Comparison of ENCODE assay signal across 10 mouse cellular contexts in the genomic region with DNA sequence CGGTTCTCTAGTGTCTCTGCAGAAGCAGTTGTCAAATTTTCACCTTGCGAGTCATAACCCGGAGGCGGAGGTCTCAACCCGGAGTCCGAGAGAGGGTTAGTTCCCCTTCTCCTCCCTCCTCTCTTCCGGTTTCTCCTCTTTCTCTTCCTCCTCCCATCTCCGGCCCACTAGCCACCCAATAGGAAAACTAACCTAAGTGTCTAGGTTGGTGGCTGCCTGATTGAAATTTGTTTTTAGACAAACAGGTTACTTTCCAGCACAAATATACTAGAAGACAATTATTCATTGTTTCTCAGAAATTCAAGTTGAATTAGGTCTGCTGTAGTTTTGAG. TPM values are rescaled to one million over a fixed set of nuclear protein-coding genes. Genes with fewer than 3 reads are reported as not detected.
DNase-seq lines count a peak whose midpoint lies in the region; ATAC-seq and TF ChIP-seq lines count a peak whose summit lies in the region.
"Had no signal": no experiment of that assay in that cellular context is flagged by ENCODE, and none has a peak within 500 bp of the region (broad histone marks: within the 10 kb centered on the region; RNA-seq: fewer than 3 reads in every experiment).

No protein-coding gene starts in this region.

- ATAC-seq in heart, embryonic 16.5 days (replicated peaks; ENCODE audit: extremely low read depth, insufficient read depth, low FRiP score), result no peak
- ATAC-seq in hindbrain, embryonic 14.5 days (ENCODE audit: low FRiP score), result no peak; the same call in 1 of the 2 replicates
- no peak; the same call in 1 of the 2 replicates for ATAC-seq in midbrain, embryonic 12.5 days (ENCODE audit: low FRiP score, low read depth)

- no peak for TF ChIP-seq EP300 in heart, adult 2 months (IDR thresholded peaks at IDR 0.05; ENCODE audit: insufficient read depth, low read depth, low read length)

- H3K9ac ChIP-seq in heart, embryonic 16.5 days (ENCODE audit: low read length), result no peak overlapping the region
- no peak overlapping the region for H3K9ac ChIP-seq in heart, adult 2 months (ENCODE audit: low read depth, low read length)
- H3K9ac ChIP-seq in hindbrain, embryonic 14.5 days, result peak overlapping the region; percentile 49
- peak overlapping the region; percentile 43; the same call in 1 of the 2 replicates for H3K9ac ChIP-seq in midbrain, embryonic 12.5 days (replicated peaks)

- H3K79me2 ChIP-seq in heart, adult 2 months (replicated peaks; ENCODE audit: control insufficient read depth, insufficient read depth, low read length), result no peaks in the 10 kb centered on the region

- no peak for TF ChIP-seq POLR2A in heart, adult 2 months (IDR thresholded peaks at IDR 0.05; ENCODE audit: insufficient read depth, low read depth, low read length)

- H3K36me3 ChIP-seq in heart, embryonic 16.5 days (ENCODE audit: control insufficient read depth, insufficient read depth), result no peaks in the 10 kb centered on the region
- H3K36me3 ChIP-seq in heart, adult 2 months (ENCODE audit: control insufficient read depth, insufficient read depth, low read length), result no peaks in the 10 kb centered on the region
- H3K36me3 ChIP-seq in embryonic facial prominence, embryonic 10.5 days (replicated peaks), result no peaks in the 10 kb centered on the region
- H3K36me3 ChIP-seq in hindbrain, embryonic 14.5 days (replicated peaks; ENCODE audit: control insufficient read depth, insufficient read depth), result no peaks in the 10 kb centered on the region
- no peaks in the 10 kb centered on the region for H3K36me3 ChIP-seq in midbrain, embryonic 12.5 days

- H3K4me1 ChIP-seq in heart, embryonic 16.5 days (ENCODE audit: control insufficient read depth, insufficient read depth, low read length), result no peaks in the 10 kb centered on the region
- no peaks in the 10 kb centered on the region for H3K4me1 ChIP-seq in heart, adult 2 months (ENCODE audit: control insufficient read depth, insufficient read depth, low read length)
- H3K4me1 ChIP-seq in embryonic facial prominence, embryonic 10.5 days, result peaks cover 11% of the 10 kb centered on the region
- H3K4me1 ChIP-seq in hindbrain, embryonic 14.5 days (replicated peaks; ENCODE audit: control insufficient read depth, insufficient read depth, low read length), result peaks cover 6% of the 10 kb centered on the region; the same call in 1 of the 2 replicates
- H3K4me1 ChIP-seq in midbrain, embryonic 12.5 days, result peaks cover 6% of the 10 kb centered on the region

- 2% methylated on average over 8 of the region's 8 CpGs for WGBS in heart, embryonic 16.5 days
- 5% methylated on average over 8 of the region's 8 CpGs for WGBS in heart, adult 2 months
- WGBS in embryonic facial prominence, embryonic 10.5 days, result 2% methylated on average over 8 of the region's 8 CpGs
- WGBS in hindbrain, embryonic 14.5 days, result 1% methylated on average over 8 of the region's 8 CpGs
- 1% methylated on average over 8 of the region's 8 CpGs for WGBS in midbrain, embryonic 12.5 days

- no peak for DNase-seq in heart, adult 2 months
- DNase-seq in embryonic facial prominence, embryonic 10.5 days (ENCODE audit: low spot score), result no peak
- no peak for DNase-seq in hindbrain, embryonic 14.5 days (ENCODE audit: low spot score)
- DNase-seq in adrenal gland, adult 2 months, result no peak
- DNase-seq in left cerebral cortex, adult 11 months (ENCODE audit: low spot score), result no peak
- no peak for DNase-seq in frontal cortex, adult 2 months (ENCODE audit: extremely low spot score in 1 of 2, low spot score in 1 of 2)

- intact Hi-C loops in heart, adult 2 months (cut with DNase I), result no loop called here

- no peaks in the 10 kb centered on the region for H3K27me3 ChIP-seq in heart, embryonic 16.5 days (ENCODE audit: control insufficient read depth, insufficient read depth, low read length)
- no peaks in the 10 kb centered on the region; the same call in 1 of the 2 replicates for H3K27me3 ChIP-seq in heart, adult 2 months (ENCODE audit: control insufficient read depth, insufficient read depth, low read length)
- peaks cover 6% of the 10 kb centered on the region for H3K27me3 ChIP-seq in embryonic facial prominence, embryonic 10.5 days (replicated peaks; ENCODE audit: low read depth, poor library complexity, severe bottlenecking)
- no peaks in the 10 kb centered on the region for H3K27me3 ChIP-seq in hindbrain, embryonic 14.5 days (ENCODE audit: control insufficient read depth, insufficient read depth, low read length)
- no peaks in the 10 kb centered on the region for H3K27me3 ChIP-seq in midbrain, embryonic 12.5 days

- no peak for TF ChIP-seq CTCF in heart, adult 2 months (IDR thresholded peaks at IDR 0.05)

- H3K4me2 ChIP-seq in heart, embryonic 16.5 days (ENCODE audit: low read depth, low read length), result peak overlapping the region; percentile 62
- peak overlapping the region; percentile 62 for H3K4me2 ChIP-seq in hindbrain, embryonic 14.5 days (replicated peaks)
- peak overlapping the region; percentile 79 for H3K4me2 ChIP-seq in midbrain, embryonic 12.5 days (replicated peaks)

- H3K4me3 ChIP-seq in heart, embryonic 16.5 days (ENCODE audit: low read length), result peak overlapping the region; percentile 55
- no peak overlapping the region for H3K4me3 ChIP-seq in heart, adult 2 months
- H3K4me3 ChIP-seq in embryonic facial prominence, embryonic 10.5 days, result peak overlapping the region; percentile 57
- peak overlapping the region; percentile 43 for H3K4me3 ChIP-seq in hindbrain, embryonic 14.5 days (replicated peaks; ENCODE audit: low read length)
- peak overlapping the region; percentile 45 for H3K4me3 ChIP-seq in midbrain, embryonic 12.5 days

- H3K27ac ChIP-seq in heart, embryonic 16.5 days (ENCODE audit: low read length), result no peak overlapping the region
- no peak overlapping the region for H3K27ac ChIP-seq in heart, adult 2 months
- no peak overlapping the region for H3K27ac ChIP-seq in embryonic facial prominence, embryonic 10.5 days (replicated peaks)
- H3K27ac ChIP-seq in hindbrain, embryonic 14.5 days, result no peak overlapping the region
- no peak overlapping the region for H3K27ac ChIP-seq in midbrain, embryonic 12.5 days (replicated peaks)

- H3K9me3 ChIP-seq in heart, embryonic 16.5 days (replicated peaks; ENCODE audit: control insufficient read depth, low read length), result no peaks in the 10 kb centered on the region
- no peaks in the 10 kb centered on the region for H3K9me3 ChIP-seq in embryonic facial prominence, embryonic 10.5 days
- no peaks in the 10 kb centered on the region for H3K9me3 ChIP-seq in hindbrain, embryonic 14.5 days (ENCODE audit: control insufficient read depth, low read length)
- no peaks in the 10 kb centered on the region for H3K9me3 ChIP-seq in midbrain, embryonic 12.5 days

RNA-seq across cellular contexts. Expression of a gene that starts 0.2 kb away (rescaled TPM):
- not detected in 2 replicates for polyA plus RNA-seq in heart, embryonic 16.5 days (2015; fragmentation: Nextera tagmentation; extraction: Ambion mirVana)
- not detected for total RNA-seq in heart, adult 2 months (2021)
- polyA plus RNA-seq in heart, adult 2 months (2012; rRNA removed), result not detected in 2 replicates
- not detected in 2 replicates for polyA plus RNA-seq in embryonic facial prominence, embryonic 10.5 days (2016; fragmentation: Nextera tagmentation; extraction: Ambion mirVana)
- polyA plus RNA-seq in hindbrain, embryonic 14.5 days (2014; fragmentation: Nextera tagmentation; extraction: Ambion mirVana), result not detected in 2 replicates
- polyA plus RNA-seq in midbrain, embryonic 12.5 days (2016; fragmentation: Nextera tagmentation; extraction: Ambion mirVana), result not detected in 2 replicates
- not detected for total RNA-seq in adrenal gland, adult 2 months (2021)
- polyA plus RNA-seq in adrenal gland, adult 2 months (2012; rRNA removed), result not detected in 2 replicates
- polyA plus RNA-seq in frontal cortex, adult 2 months (2012; rRNA removed), result not detected in 2 replicates
- total RNA-seq: left cerebral cortex, postnatal 10 days; MEL had no signal

RNA-seq across cellular contexts. Expression of a gene that starts 3.9 kb away (rescaled TPM):
- 0.17 TPM in 1 of 2 replicates, not detected in the other for polyA plus RNA-seq in heart, embryonic 16.5 days (2015; fragmentation: Nextera tagmentation; extraction: Ambion mirVana)
- not detected for total RNA-seq in heart, adult 2 months (2021)
- not detected in 2 replicates for polyA plus RNA-seq in heart, adult 2 months (2012; rRNA removed)
- 0.19 TPM in 1 of 2 replicates, not detected in the other for polyA plus RNA-seq in embryonic facial prominence, embryonic 10.5 days (2016; fragmentation: Nextera tagmentation; extraction: Ambion mirVana)
- 0.70 and 1.6 TPM in 2 replicates for polyA plus RNA-seq in hindbrain, embryonic 14.5 days (2014; fragmentation: Nextera tagmentation; extraction: Ambion mirVana)
- polyA plus RNA-seq in midbrain, embryonic 12.5 days (2016; fragmentation: Nextera tagmentation; extraction: Ambion mirVana), result 0.37 and 0.59 TPM in 2 replicates
- 1 to 10 TPM in 1 of 2 experiments, under 1 TPM in 1; 0.61 to 1.0 TPM for total RNA-seq in adrenal gland, adult 2 months (2021)
- polyA plus RNA-seq in adrenal gland, adult 2 months (2012; rRNA removed), result not detected in 2 replicates
- polyA plus RNA-seq in frontal cortex, adult 2 months (2012; rRNA removed), result 0.55 and 0.66 TPM in 2 replicates
- total RNA-seq: MEL had no signal

RNA-seq across cellular contexts. Expression of a gene that starts 31.9 kb away (rescaled TPM):
- polyA plus RNA-seq in heart, embryonic 16.5 days (2015; fragmentation: Nextera tagmentation; extraction: Ambion mirVana), result 0.41 and 1.2 TPM in 2 replicates
- not detected for total RNA-seq in heart, adult 2 months (2021)
- 0.21 and 0.82 TPM in 2 replicates for polyA plus RNA-seq in heart, adult 2 months (2012; rRNA removed)
- polyA plus RNA-seq in embryonic facial prominence, embryonic 10.5 days (2016; fragmentation: Nextera tagmentation; extraction: Ambion mirVana), result not detected in 2 replicates
- not detected in 2 replicates for polyA plus RNA-seq in hindbrain, embryonic 14.5 days (2014; fragmentation: Nextera tagmentation; extraction: Ambion mirVana)
- polyA plus RNA-seq in midbrain, embryonic 12.5 days (2016; fragmentation: Nextera tagmentation; extraction: Ambion mirVana), result not detected in 2 replicates
- 1 to 10 TPM in 1 of 2 experiments, under 1 TPM in 1; 0.41 to 5.4 TPM for total RNA-seq in adrenal gland, adult 2 months (2021)
- 0.22 TPM in 1 of 2 replicates, not detected in the other for polyA plus RNA-seq in adrenal gland, adult 2 months (2012; rRNA removed)
- 0.06 TPM in 1 of 2 replicates, not detected in the other for polyA plus RNA-seq in frontal cortex, adult 2 months (2012; rRNA removed)
- total RNA-seq: left cerebral cortex, postnatal 10 days; MEL had no signal

RNA-seq across cellular contexts. Expression of a gene that starts 58.7 kb away (rescaled TPM):
- 1.5 and 22.7 TPM in 2 replicates for polyA plus RNA-seq in heart, embryonic 16.5 days (2015; fragmentation: Nextera tagmentation; extraction: Ambion mirVana)
- not detected for total RNA-seq in heart, adult 2 months (2021)
- 3.6 TPM in 1 of 2 replicates, not detected in the other for polyA plus RNA-seq in heart, adult 2 months (2012; rRNA removed)
- polyA plus RNA-seq in embryonic facial prominence, embryonic 10.5 days (2016; fragmentation: Nextera tagmentation; extraction: Ambion mirVana), result not detected in 2 replicates
- polyA plus RNA-seq in hindbrain, embryonic 14.5 days (2014; fragmentation: Nextera tagmentation; extraction: Ambion mirVana), result not detected in 2 replicates
- polyA plus RNA-seq in midbrain, embryonic 12.5 days (2016; fragmentation: Nextera tagmentation; extraction: Ambion mirVana), result not detected in 2 replicates
- 1 to 10 TPM in 1 of 2 experiments, under 1 TPM in 1; 0.81 to 1.6 TPM for total RNA-seq in adrenal gland, adult 2 months (2021)
- not detected in 2 replicates for polyA plus RNA-seq in adrenal gland, adult 2 months (2012; rRNA removed)
- not detected in 2 replicates for polyA plus RNA-seq in frontal cortex, adult 2 months (2012; rRNA removed)
- total RNA-seq: left cerebral cortex, postnatal 10 days; MEL had no signal

RNA-seq across cellular contexts. Expression of a gene that starts 59.3 kb away (rescaled TPM):
- 35.8 and 40.3 TPM in 2 replicates for polyA plus RNA-seq in heart, embryonic 16.5 days (2015; fragmentation: Nextera tagmentation; extraction: Ambion mirVana)
- total RNA-seq in heart, adult 2 months (2021), result 10 to 100 TPM; 27.1 to 32.4 TPM
- polyA plus RNA-seq in heart, adult 2 months (2012; rRNA removed), result 13.5 and 16.6 TPM in 2 replicates
- polyA plus RNA-seq in embryonic facial prominence, embryonic 10.5 days (2016; fragmentation: Nextera tagmentation; extraction: Ambion mirVana), result 36.6 and 40.1 TPM in 2 replicates
- polyA plus RNA-seq in hindbrain, embryonic 14.5 days (2014; fragmentation: Nextera tagmentation; extraction: Ambion mirVana), result 86.6 and 94.3 TPM in 2 replicates
- 46.7 and 52.6 TPM in 2 replicates for polyA plus RNA-seq in midbrain, embryonic 12.5 days (2016; fragmentation: Nextera tagmentation; extraction: Ambion mirVana)
- total RNA-seq in adrenal gland, adult 2 months (2021), result 100 to 1,000 TPM in 1 of 2 experiments, 10 to 100 TPM in 1; 98.0 to 158 TPM
- polyA plus RNA-seq in adrenal gland, adult 2 months (2012; rRNA removed), result 26.2 and 36.3 TPM in 2 replicates
- 137 and 138 TPM in 2 replicates for polyA plus RNA-seq in frontal cortex, adult 2 months (2012; rRNA removed)

Comparison
In these comparisons a context has a peak if more than half of its experiments do, and no peak if none do; other contexts are left out.
1. H3K9ac ChIP-seq: peak in hindbrain, embryonic 14.5 days (single experiment) and midbrain, embryonic 12.5 days (single experiment); none in heart, embryonic 16.5 days (single experiment) and heart, adult 2 months (single experiment).
2. Peak in every context shown above with its lines, with median percentiles within 50 percentile points of each other: H3K4me2 ChIP-seq.